Comparison of ENCODE assay signal across 27 mouse cellular contexts in genomic region chr13:93358522-93358921, GRCm38 (mm10).
"Had no signal": no experiment of that assay in that cellular context is flagged by ENCODE, and none has a peak within 500 bp of the region (broad histone marks: within the 10 kb centered on the region; RNA-seq: fewer than 3 reads in every experiment).

No protein-coding gene starts in this region.

- H3K9ac ChIP-seq: embryonic facial prominence, embryonic 12.5 days; embryonic facial prominence, embryonic 13.5 days; embryonic facial prominence, embryonic 15.5 days; forebrain, embryonic 12.5 days; forebrain, embryonic 13.5 days; forebrain, embryonic 15.5 days; forebrain, postnatal 0 days had no signal

- H3K27me3 ChIP-seq: embryonic facial prominence, embryonic 12.5 days; embryonic facial prominence, embryonic 13.5 days; embryonic facial prominence, embryonic 15.5 days; forebrain, embryonic 12.5 days; forebrain, embryonic 13.5 days; forebrain, embryonic 15.5 days had no signal

- H3K36me3 ChIP-seq: embryonic facial prominence, embryonic 12.5 days; embryonic facial prominence, embryonic 13.5 days; embryonic facial prominence, embryonic 15.5 days; forebrain, embryonic 12.5 days; forebrain, embryonic 15.5 days had no signal

- H3K27ac ChIP-seq: embryonic facial prominence, embryonic 10.5 days; embryonic facial prominence, embryonic 12.5 days; embryonic facial prominence, embryonic 13.5 days; embryonic facial prominence, embryonic 15.5 days; forebrain, embryonic 10.5 days; forebrain, embryonic 12.5 days; forebrain, embryonic 13.5 days; forebrain, embryonic 15.5 days; gastrocnemius, adult 2 months; heart, adult 2 months had no signal

- H3K9me3 ChIP-seq: embryonic facial prominence, embryonic 10.5 days; embryonic facial prominence, embryonic 12.5 days; embryonic facial prominence, embryonic 13.5 days; embryonic facial prominence, embryonic 15.5 days; forebrain, embryonic 10.5 days; forebrain, embryonic 12.5 days; forebrain, embryonic 13.5 days; forebrain, embryonic 15.5 days had no signal

- ATAC-seq: forebrain, embryonic 13.5 days; forebrain, embryonic 14.5 days; forebrain, embryonic 15.5 days; forebrain, embryonic 16.5 days; forebrain, postnatal 0 days had no signal

- H3K4me2 ChIP-seq: embryonic facial prominence, embryonic 12.5 days; embryonic facial prominence, embryonic 13.5 days; embryonic facial prominence, embryonic 15.5 days; forebrain, embryonic 12.5 days; forebrain, embryonic 13.5 days; forebrain, embryonic 15.5 days had no signal

- H3K4me1 ChIP-seq: embryonic facial prominence, embryonic 10.5 days; embryonic facial prominence, embryonic 12.5 days; forebrain, embryonic 10.5 days; forebrain, embryonic 12.5 days; forebrain, embryonic 13.5 days; forebrain, embryonic 15.5 days had no signal

- DNase-seq: cerebellum, adult 9-10 months; cerebellum, adult 9-11 months; cerebellum, postnatal 10 days; cerebellum, postnatal 14 days; cerebellum, postnatal 25 days; cerebellum, postnatal 36 days; embryo, embryonic 11 days; forebrain, postnatal 0 days; gastrocnemius, adult 2 months; gastrocnemius, postnatal 10 days; gastrocnemius, postnatal 14 days; gastrocnemius, postnatal 25 days; gastrocnemius, postnatal 36 days; heart, adult 11 months; heart, adult 18-20 months; heart, adult 2 months had no signal

- H3K4me3 ChIP-seq: embryonic facial prominence, embryonic 10.5 days; embryonic facial prominence, embryonic 12.5 days; embryonic facial prominence, embryonic 13.5 days; embryonic facial prominence, embryonic 15.5 days; erythroblast, embryonic 14.5 days; forebrain, embryonic 10.5 days; forebrain, embryonic 12.5 days; forebrain, embryonic 13.5 days; forebrain, embryonic 15.5 days; gastrocnemius, adult 2 months; heart, adult 2 months had no signal
